10 mouse cellular contexts compared by ENCODE assay signal in the genomic region with DNA sequence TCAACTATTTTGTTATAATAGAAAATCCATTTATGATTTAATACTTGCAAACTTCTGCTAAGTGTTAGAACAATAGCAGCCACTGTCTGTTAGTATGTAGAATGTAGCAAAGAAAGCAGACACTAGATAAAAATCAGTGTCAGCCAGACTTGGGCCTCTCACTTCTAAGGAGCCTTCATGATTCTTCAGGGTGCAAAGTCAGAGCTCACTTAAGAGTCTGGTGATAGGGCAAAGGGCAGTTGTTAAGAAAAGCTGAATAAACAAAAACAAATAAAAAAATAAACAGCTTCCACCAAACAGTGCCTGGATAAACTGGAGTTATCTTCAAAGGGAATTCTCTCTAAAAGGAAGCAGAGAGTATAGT. TPM values are rescaled to one million over a fixed set of nuclear protein-coding genes. Genes with fewer than 3 reads are reported as not detected.
DNase-seq lines count a peak whose midpoint lies in the region; ATAC-seq and TF ChIP-seq lines count a peak whose summit lies in the region.
"Had no signal": no experiment of that assay in that cellular context is flagged by ENCODE, and none has a peak within 500 bp of the region (broad histone marks: within the 10 kb centered on the region; RNA-seq: fewer than 3 reads in every experiment).

No protein-coding gene starts in this region.

- no peak for DNase-seq in heart, postnatal 36 days
- DNase-seq in neural tube, embryonic 11.5 days (ENCODE audit: low spot score): no peak
- DNase-seq in intestine, embryonic 14.5 days (ENCODE audit: low spot score): no peak
- DNase-seq in stomach, postnatal 0 days (ENCODE audit: low spot score): no peak
- DNase-seq in layer of hippocampus, adult 11-12 months (ENCODE audit: low spot score): no peak
- DNase-seq in layer of hippocampus, postnatal 10 days (ENCODE audit: low spot score in 2 of 2): no peak
- DNase-seq: gastrocnemius, postnatal 10 days had no signal

- intact Hi-C loops in heart, postnatal 36 days (cut with DNase I): loop anchor here (2.0 kb wide), 1 partner anchor 32 kb away; no protein-coding TSS in a partner anchor

- H3K27me3 ChIP-seq in heart, embryonic 15.5 days: no peaks in the 10 kb centered on the region
- no peaks in the 10 kb centered on the region for H3K27me3 ChIP-seq in neural tube, embryonic 11.5 days (ENCODE audit: control insufficient read depth, insufficient read depth, low read length)
- no peaks in the 10 kb centered on the region for H3K27me3 ChIP-seq in neural tube, embryonic 15.5 days (replicated peaks)
- H3K27me3 ChIP-seq in intestine, embryonic 14.5 days (replicated peaks; ENCODE audit: control insufficient read depth, insufficient read depth, low read length): no peaks in the 10 kb centered on the region
- no peaks in the 10 kb centered on the region for H3K27me3 ChIP-seq in stomach, postnatal 0 days (ENCODE audit: control insufficient read depth, insufficient read depth, low read length)
- H3K27me3 ChIP-seq: Patski had no signal

- no peak for ATAC-seq in heart, embryonic 15.5 days (replicated peaks; ENCODE audit: insufficient number of reproducible peaks, insufficient read depth, low FRiP score, low read depth)
- ATAC-seq in neural tube, embryonic 11.5 days (ENCODE audit: insufficient read depth, low FRiP score, low TSS enrichment): no peak
- ATAC-seq in neural tube, embryonic 15.5 days (ENCODE audit: low FRiP score): no peak
- ATAC-seq in intestine, embryonic 14.5 days (replicated peaks; ENCODE audit: low FRiP score, low TSS enrichment, low read depth): peak; percentile 24; the same call in 1 of the 2 replicates
- no peak for ATAC-seq in stomach, postnatal 0 days (ENCODE audit: low FRiP score, low TSS enrichment)

- no peak overlapping the region for H3K4me2 ChIP-seq in heart, embryonic 15.5 days
- H3K4me2 ChIP-seq in neural tube, embryonic 11.5 days (ENCODE audit: low read depth): no peak overlapping the region
- no peak overlapping the region for H3K4me2 ChIP-seq in neural tube, embryonic 15.5 days
- H3K4me2 ChIP-seq in intestine, embryonic 14.5 days (ENCODE audit: low read length): no peak overlapping the region
- no peak overlapping the region for H3K4me2 ChIP-seq in stomach, postnatal 0 days (replicated peaks; ENCODE audit: low read depth)

- H3K27ac ChIP-seq in heart, embryonic 15.5 days: peak overlapping the region; percentile 54; the same call in 1 of the 2 replicates
- peak overlapping the region; percentile 45; the same call in 1 of the 2 replicates for H3K27ac ChIP-seq in neural tube, embryonic 11.5 days (ENCODE audit: low read depth, low read length)
- H3K27ac ChIP-seq in neural tube, embryonic 15.5 days (replicated peaks): no peak overlapping the region
- peak overlapping the region; percentile 73 for H3K27ac ChIP-seq in intestine, embryonic 14.5 days (ENCODE audit: low read depth)
- H3K27ac ChIP-seq in stomach, postnatal 0 days (replicated peaks): peak overlapping the region; percentile 86

- H3K36me3 ChIP-seq in heart, embryonic 15.5 days: peaks cover 6% of the 10 kb centered on the region; the same call in 1 of the 2 replicates
- H3K36me3 ChIP-seq in neural tube, embryonic 11.5 days (ENCODE audit: control insufficient read depth, insufficient read depth, low read length): peaks cover 1% of the 10 kb centered on the region; the same call in 1 of the 2 replicates
- H3K36me3 ChIP-seq in neural tube, embryonic 15.5 days: peaks cover 14% of the 10 kb centered on the region
- peaks cover 37% of the 10 kb centered on the region for H3K36me3 ChIP-seq in intestine, embryonic 14.5 days (ENCODE audit: control insufficient read depth, insufficient read depth, low read length)
- peaks cover 6% of the 10 kb centered on the region for H3K36me3 ChIP-seq in stomach, postnatal 0 days (ENCODE audit: control insufficient read depth, insufficient read depth, low read length)

- H3K4me1 ChIP-seq in heart, embryonic 15.5 days (replicated peaks): peaks cover 14% of the 10 kb centered on the region
- peaks cover 6% of the 10 kb centered on the region; the same call in 1 of the 2 replicates for H3K4me1 ChIP-seq in neural tube, embryonic 11.5 days (ENCODE audit: control insufficient read depth, insufficient read depth, low read length)
- peaks cover 14% of the 10 kb centered on the region for H3K4me1 ChIP-seq in neural tube, embryonic 15.5 days
- peaks cover 10% of the 10 kb centered on the region for H3K4me1 ChIP-seq in intestine, embryonic 14.5 days (replicated peaks; ENCODE audit: control insufficient read depth, insufficient read depth, low read length)
- H3K4me1 ChIP-seq in stomach, postnatal 0 days (replicated peaks; ENCODE audit: control insufficient read depth, insufficient read depth): no peaks in the 10 kb centered on the region

- no peak overlapping the region for H3K4me3 ChIP-seq in heart, embryonic 15.5 days
- H3K4me3 ChIP-seq in neural tube, embryonic 11.5 days (ENCODE audit: low read depth, low read length): no peak overlapping the region
- no peak overlapping the region for H3K4me3 ChIP-seq in neural tube, embryonic 15.5 days (replicated peaks)
- H3K4me3 ChIP-seq in intestine, embryonic 14.5 days (ENCODE audit: low read depth, low read length): no peak overlapping the region
- no peak overlapping the region for H3K4me3 ChIP-seq in stomach, postnatal 0 days (ENCODE audit: low read depth, low read length)

- H3K9ac ChIP-seq in heart, embryonic 15.5 days: no peak overlapping the region
- H3K9ac ChIP-seq in neural tube, embryonic 11.5 days (ENCODE audit: low read length): no peak overlapping the region
- H3K9ac ChIP-seq in neural tube, embryonic 15.5 days (replicated peaks): no peak overlapping the region
- H3K9ac ChIP-seq in intestine, embryonic 14.5 days (ENCODE audit: low read length): no peak overlapping the region
- H3K9ac ChIP-seq in stomach, postnatal 0 days (ENCODE audit: low read length): no peak overlapping the region

- no peak for TF ChIP-seq CTCF in stomach, postnatal 0 days (IDR thresholded peaks at IDR 0.05; ENCODE audit: low read depth)

- no peaks in the 10 kb centered on the region for H3K9me3 ChIP-seq in heart, embryonic 15.5 days (replicated peaks)
- no peaks in the 10 kb centered on the region for H3K9me3 ChIP-seq in neural tube, embryonic 11.5 days (ENCODE audit: control insufficient read depth, low read length)
- no peaks in the 10 kb centered on the region for H3K9me3 ChIP-seq in neural tube, embryonic 15.5 days (replicated peaks)
- H3K9me3 ChIP-seq in intestine, embryonic 14.5 days (ENCODE audit: control insufficient read depth, low read length): no peaks in the 10 kb centered on the region
- no peaks in the 10 kb centered on the region for H3K9me3 ChIP-seq in stomach, postnatal 0 days (ENCODE audit: control insufficient read depth, low read length)

- TF ChIP-seq EP300 in stomach, postnatal 0 days (optimal IDR thresholded peaks at IDR 0.05): no peak

RNA-seq across cellular contexts. Expression of a gene that starts 34.7 kb away (rescaled TPM):
- 7.6 and 8.9 TPM in 2 replicates for polyA plus RNA-seq in heart, embryonic 15.5 days (2015; fragmentation: Nextera tagmentation; extraction: Ambion mirVana)
- total RNA-seq in heart, postnatal 36 days (2021): 1 to 10 TPM; 7.9 to 9.0 TPM
- 12.4 and 14.1 TPM in 2 replicates for polyA plus RNA-seq in neural tube, embryonic 11.5 days (2014; fragmentation: Nextera tagmentation; extraction: Ambion mirVana)
- 16.7 and 17.9 TPM in 2 replicates for polyA plus RNA-seq in neural tube, embryonic 15.5 days (2015; fragmentation: Nextera tagmentation; extraction: Ambion mirVana)
- 8.0 and 8.5 TPM in 2 replicates for polyA plus RNA-seq in intestine, embryonic 14.5 days (2014; fragmentation: Nextera tagmentation; extraction: Ambion mirVana)
- 10.7 and 11.2 TPM in 2 replicates for polyA plus RNA-seq in stomach, postnatal 0 days (2015; fragmentation: Nextera tagmentation; extraction: Ambion mirVana)
- 1 to 10 TPM; 7.3 to 8.9 TPM for total RNA-seq in layer of hippocampus, postnatal 10 days (2021)

RNA-seq across cellular contexts. Expression of a gene that starts 35.1 kb away (rescaled TPM):
- polyA plus RNA-seq in heart, embryonic 15.5 days (2015; fragmentation: Nextera tagmentation; extraction: Ambion mirVana): 6.8 and 7.4 TPM in 2 replicates
- 10 to 100 TPM in 1 of 2 experiments, 1 to 10 TPM in 1; 9.2 to 14.5 TPM for total RNA-seq in heart, postnatal 36 days (2021)
- 10.7 and 14.0 TPM in 2 replicates for polyA plus RNA-seq in neural tube, embryonic 11.5 days (2014; fragmentation: Nextera tagmentation; extraction: Ambion mirVana)
- 15.8 and 18.1 TPM in 2 replicates for polyA plus RNA-seq in neural tube, embryonic 15.5 days (2015; fragmentation: Nextera tagmentation; extraction: Ambion mirVana)
- polyA plus RNA-seq in intestine, embryonic 14.5 days (2014; fragmentation: Nextera tagmentation; extraction: Ambion mirVana): 5.7 and 6.2 TPM in 2 replicates
- polyA plus RNA-seq in stomach, postnatal 0 days (2015; fragmentation: Nextera tagmentation; extraction: Ambion mirVana): 11.5 and 12.1 TPM in 2 replicates
- total RNA-seq in layer of hippocampus, postnatal 10 days (2021): 10 to 100 TPM; 23.3 to 24.0 TPM
